Mouse (Mus musculus) hindlimb bud, embryonic 11.5 days (tissue): ENCODE measurements around the gene Usp29.
A peak's percentile ranks its signal among the peaks of the same experiment; 100 is the strongest.
"Not testable (repeated sequence)": the region's sequence is repeated elsewhere in the genome, so short reads cannot be mapped to it uniquely, and the experiment has no call there.

Experiments used
- DNase-seq: peaks from one replicate; pipeline ENCODE4 v3.0.0-alpha.2; 2012; ENCODE audit warnings: low read depth, low spot score; ENCODE audit errors: extremely low spot score

The Usp29 gene

GRCm38 (mm10) chr7:6760170-6760569 lies 29.8 kb downstream of the Usp29 start:
- DNase-seq = no peak

GRCm38 (mm10) chr7:6765240-6765639 lies 34.9 kb downstream of the Usp29 start:
- DNase-seq = no peak

DNA sequence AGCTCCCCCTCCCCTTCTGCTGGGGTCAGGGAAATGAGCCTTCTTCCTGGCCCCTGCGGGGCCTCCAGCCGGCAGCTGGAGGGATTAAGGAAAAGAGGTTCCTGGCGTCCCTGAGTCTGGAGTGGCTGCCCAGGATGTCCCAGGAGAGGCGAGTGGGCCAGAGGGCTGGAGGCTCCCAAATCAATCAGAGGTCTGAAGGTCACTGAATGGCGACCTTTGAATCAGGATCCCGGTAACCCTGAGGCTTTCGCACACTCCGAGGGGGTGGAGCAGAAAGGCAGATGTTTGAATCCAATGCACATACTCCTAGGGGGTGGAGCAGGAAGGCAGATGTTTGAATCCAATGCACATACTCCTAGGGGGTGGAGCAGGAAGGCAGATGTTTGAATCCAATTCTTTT lies 39.9 kb downstream of the Usp29 start:
- no peak for DNase-seq

DNA sequence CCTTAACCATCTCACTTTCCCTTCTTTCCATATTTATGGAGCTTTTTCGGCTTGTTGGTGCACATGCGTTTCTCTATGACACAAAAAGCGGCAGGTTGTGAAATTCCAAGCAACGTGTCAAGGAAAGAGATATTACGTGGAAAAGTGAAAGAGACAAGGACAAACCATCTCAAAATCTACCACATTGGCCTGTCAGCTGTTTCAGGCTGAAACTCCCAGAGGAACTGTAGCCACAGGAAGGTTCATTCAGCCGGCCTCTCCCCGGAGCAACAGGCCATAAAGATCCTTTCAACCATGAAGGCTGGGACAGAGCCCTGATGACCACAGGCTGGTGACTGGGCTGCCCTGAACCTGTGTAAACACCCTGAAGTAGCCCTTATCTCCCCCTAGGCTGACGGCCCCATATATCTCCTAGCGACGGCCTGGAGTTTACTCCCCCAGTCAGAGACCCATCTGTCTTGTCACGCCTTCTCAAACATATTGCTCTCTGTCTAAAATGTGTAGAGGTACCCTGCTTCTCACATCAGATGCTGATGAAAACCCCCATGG lies 43.6 kb downstream of the Usp29 start:
- DNase-seq = not testable (repeated sequence)

GRCm38 (mm10) chr7:6776314-6777059 lies 46.1 kb downstream of the Usp29 start:
- no peak for DNase-seq

- no peak for DNase-seq
Observed at GRCm38 (mm10) chr7:6777107-6777506, 46.7 kb downstream of the Usp29 start.

- DNase-seq = no peak
Observed at GRCm38 (mm10) chr7:6777689-6778088, 47.3 kb downstream of the Usp29 start.

GRCm38 (mm10) chr7:6779172-6779571 lies 48.8 kb downstream of the Usp29 start:
- no peak for DNase-seq

- DNase-seq = no peak
Observed at GRCm38 (mm10) chr7:6781541-6781940, 51.2 kb downstream of the Usp29 start.

DNA sequence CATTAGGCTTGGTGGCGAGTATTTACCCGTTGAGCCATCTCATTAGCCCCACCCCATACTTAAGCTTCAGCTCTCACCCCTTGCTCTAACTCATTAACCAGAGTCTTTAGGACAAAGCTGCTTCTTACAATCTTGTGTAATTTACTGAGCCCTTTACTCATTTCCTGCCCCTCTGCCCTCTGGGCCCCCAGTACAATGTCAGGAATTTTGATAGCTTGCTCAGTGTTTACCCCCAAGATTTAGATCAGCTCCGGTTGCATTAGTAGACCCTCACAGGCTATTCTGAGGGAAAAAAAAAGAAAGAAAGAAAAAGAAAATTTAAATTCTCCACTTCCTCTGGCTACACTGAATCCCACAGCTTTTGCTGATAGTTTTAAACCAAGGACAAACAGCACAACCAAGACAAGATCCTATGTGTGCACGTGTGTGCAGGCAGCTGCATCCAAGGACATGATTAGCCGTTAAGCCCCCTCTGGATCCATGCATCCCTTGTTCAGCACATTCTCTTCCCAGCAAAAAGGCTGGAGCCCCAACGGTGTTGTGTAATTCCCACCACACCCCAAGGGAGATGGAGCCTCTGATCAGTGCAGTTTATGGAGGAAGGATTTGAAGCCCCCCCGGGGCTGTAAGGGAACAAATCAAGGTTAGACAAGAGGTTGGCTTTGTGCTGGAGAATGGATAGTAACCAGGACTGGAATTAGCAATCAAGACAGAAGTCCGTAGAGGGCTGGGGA lies 54.1 kb downstream of the Usp29 start:
- DNase-seq = peak; percentile 82

DNA sequence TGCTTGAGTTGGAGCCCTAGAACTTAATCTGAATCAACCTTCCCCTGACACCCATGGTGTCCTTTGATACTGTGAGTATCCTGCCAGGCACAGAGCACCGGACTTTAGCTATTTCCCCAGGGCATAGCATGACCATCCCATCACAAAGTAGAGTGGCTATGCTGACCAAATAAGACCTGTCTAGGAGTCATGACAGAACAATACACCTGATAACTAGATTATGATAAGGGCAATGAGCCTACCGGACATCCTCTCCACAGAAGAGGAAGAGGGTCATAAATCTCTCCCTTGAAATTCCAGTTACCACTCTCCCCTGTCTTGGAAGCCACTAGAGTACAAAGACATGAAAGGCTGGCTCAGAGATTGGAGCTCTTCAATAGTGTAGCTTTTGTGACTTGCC lies 56.6 kb downstream of the Usp29 start:
- DNase-seq = no peak

DNA sequence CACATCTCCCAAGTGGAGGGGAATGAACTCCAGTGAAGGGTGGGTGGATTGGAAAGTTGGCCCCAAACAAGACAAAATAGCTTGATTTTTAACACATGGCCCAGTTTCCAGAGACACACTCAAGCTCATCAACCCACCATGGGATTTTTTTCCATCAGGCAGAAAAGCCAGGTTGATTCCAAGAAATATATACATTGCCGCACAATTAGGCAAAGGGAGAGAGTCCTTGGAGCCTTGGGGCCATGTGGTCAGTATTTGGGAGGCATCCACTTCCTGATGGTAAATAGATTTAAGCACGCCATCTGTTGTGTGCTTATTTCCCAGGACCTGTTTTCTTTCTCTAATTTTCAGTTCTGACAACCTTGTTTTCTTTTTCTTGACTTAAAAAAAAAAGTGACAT lies 57.7 kb downstream of the Usp29 start:
- no peak for DNase-seq

GRCm38 (mm10) chr7:6791286-6792065 lies 61.1 kb downstream of the Usp29 start:
- DNase-seq = no peak

DNA sequence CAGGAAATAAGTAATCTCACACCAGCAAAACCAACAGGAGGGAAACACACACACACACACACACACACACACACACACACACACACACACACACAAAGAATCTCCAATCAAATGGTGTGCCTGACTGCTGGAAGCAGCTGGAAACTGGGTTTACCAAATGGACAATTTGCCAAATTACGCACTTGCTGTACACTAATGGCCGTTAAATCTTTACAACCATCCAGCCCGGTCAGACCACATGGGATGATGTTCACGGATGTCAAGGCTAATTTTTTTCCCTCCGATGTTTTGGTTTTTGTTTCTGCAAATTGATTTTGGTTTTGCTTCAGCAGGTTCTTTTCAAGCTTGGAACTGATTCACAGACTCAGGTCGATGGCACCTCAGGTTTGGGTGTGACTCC lies 62.9 kb downstream of the Usp29 start:
- no peak for DNase-seq

DNA sequence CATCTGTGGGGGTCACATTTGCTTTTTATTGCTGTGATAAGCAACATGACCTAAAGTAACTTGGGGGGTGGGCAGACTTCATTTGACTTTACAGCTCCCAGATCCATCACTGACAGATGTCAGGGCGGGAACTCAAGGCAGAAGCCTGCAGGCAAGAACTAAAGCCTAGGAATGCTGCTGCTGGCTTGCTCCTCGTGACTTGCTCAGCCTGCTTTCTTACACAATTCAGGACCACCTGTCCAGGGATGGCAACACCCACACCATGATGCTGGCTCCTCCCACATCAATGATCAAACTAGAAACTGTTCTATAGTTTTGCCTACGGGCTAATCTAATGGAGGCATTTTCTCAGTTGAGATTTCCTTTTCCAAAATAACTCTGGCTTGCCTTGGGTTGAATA lies 63.4 kb downstream of the Usp29 start:
- DNase-seq = no peak

DNA sequence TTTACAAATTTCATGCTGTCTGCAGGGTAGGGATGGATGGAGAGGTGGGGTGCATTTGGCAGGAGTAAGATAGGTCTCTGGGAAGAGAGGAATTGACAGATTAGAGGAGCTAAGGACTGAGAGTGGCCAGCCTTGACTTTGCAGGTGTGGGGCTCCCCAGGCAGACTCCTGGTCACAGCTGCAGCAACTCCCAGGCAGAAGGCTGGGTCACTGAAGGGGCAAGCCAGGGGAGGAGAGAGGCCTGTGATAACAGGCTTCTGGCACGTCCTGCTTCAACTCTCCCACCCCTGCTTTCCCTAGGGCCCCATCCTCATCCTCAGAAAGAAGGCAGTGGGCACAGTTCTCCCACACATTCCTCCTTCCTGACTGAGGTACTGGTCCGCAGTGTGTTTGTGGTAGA lies 67.0 kb downstream of the Usp29 start:
- DNase-seq = no peak

DNA sequence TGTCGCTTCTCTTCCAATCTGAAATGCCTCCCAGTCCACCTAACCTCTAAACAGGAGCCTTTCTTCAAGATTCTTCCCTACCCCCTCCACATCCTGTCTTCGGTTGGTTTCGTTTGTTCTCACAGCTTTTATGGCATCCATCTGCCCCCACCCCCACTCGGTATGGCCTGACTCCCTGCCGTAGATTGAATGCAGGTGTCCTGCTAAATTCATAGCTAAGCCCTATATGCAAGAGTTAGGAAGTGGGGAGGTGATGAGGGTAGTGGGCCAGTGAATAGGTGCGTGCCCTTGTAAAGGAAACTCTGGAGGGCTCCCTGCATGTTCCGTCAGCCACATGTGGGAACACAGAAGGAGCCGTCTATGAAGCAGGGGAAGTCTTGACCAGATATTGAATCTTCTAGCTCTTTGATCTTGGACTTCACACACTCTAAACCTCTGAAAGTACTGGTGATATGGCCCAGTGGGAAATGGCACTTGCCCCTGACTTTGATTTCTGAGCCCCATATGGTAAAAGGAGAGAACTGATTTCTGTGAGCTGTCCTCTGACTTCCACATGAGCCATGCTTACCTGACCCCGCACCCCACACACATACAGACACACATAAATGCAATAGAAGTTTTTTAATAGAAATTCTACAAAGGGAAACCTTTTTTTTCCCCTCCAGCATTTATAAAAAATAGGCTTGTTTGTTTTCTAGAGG lies 68.9 kb downstream of the Usp29 start:
- DNase-seq = peak; percentile 79

GRCm38 (mm10) chr7:6800586-6801441 lies 70.4 kb downstream of the Usp29 start:
- no peak for DNase-seq

GRCm38 (mm10) chr7:6801642-6802041 lies 71.3 kb downstream of the Usp29 start:
- no peak for DNase-seq

DNA sequence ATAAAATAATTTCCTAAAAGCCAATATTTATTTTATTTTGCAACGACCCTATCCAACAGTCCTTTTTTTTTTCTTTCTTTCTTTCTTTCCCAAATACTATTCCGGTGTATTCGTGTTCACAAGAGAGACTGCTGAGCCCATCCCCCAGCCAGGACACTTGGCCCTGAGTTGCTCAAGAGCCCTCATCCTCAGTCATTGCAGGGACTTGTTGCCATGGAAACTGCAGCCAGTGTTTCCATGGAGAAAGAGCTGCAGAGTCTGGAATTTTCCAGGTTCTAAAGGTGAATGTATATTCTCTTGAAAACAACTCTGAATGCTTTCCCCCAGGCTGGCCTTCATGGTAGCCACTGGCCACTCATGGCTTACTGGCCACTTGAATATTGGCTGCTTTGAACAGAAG lies 80.2 kb downstream of the Usp29 start:
- DNase-seq = no peak
